Mouse (Mus musculus) cerebellum, adult 2 months (tissue): ENCODE measurements around the gene Lingo2.

Experiments
- CTCF ChIP-seq: fragments of 200-500 bp; IDR thresholded peaks from 2 replicates; pipeline ENCODE4 v1.5.1; 2011; ENCODE audit warnings: low read depth, mild to moderate bottlenecking, control low read depth, low read length, moderate library complexity, borderline replicate concordance; ENCODE audit not compliant: insufficient read depth
- POLR2A ChIP-seq: fragments of 200-500 bp; IDR thresholded peaks from 2 replicates; pipeline ENCODE4 v1.6.1; 2011; ENCODE audit warnings: low read length, control low read depth, borderline replicate concordance; ENCODE audit not compliant: insufficient read depth

DNA sequence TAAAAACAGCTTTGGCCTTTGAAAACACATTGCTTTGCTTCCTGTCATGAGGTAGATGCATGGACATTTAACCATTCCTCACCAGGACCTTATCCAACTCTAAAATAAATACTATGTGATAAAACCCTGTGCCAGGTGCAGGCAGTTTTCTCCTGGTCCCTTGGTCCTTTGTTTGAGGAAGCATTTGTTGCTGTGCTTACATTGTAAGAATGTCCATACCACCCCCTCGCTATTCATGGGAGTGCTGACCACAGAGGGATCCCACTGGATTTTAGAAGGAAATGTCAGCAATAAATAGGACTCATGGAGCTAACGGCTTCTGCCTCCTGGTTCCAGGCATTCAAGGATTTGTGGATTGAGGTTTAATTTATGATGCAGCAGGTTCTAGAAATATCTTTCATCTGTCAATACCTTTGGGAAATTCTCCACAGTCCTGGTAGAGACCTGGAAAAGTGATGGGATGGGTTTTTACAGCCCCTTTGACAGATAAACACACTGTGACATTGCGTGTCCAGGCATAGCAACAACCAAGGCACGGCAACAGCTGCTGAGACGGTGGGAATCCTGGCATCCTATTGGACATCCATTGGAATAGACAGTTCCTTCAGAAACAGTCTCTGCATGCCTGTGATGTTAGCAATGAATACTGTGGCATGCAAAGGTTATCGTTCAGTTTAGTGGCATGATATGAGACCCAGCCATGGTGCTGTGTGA is 1143.9 kb downstream of the Lingo2 start:
- TF ChIP-seq CTCF (no peak), POLR2A (no peak)
